Mouse (Mus musculus) midbrain, embryonic 12.5 days (tissue): ENCODE measurements around the gene Crtc1. TPM values are rescaled to one million over a fixed set of nuclear protein-coding genes. Genes with fewer than 3 reads are reported as not detected.

Source experiments
- ATAC-seq: fragments of 200-750 bp; cut with Nextera tagmentation; 2 replicates; pipeline ENCODE4 v1.8.0; 2017; ENCODE audit warnings: low read depth, moderate TSS enrichment, moderate library complexity; ENCODE audit not compliant: low FRiP score
- H3K27ac ChIP-seq: fragments of 300-500 bp; sonication (generic); replicated peaks from 2 replicates; pipeline ENCODE4 v1.5.1; 2016; ENCODE audit warnings: mild to moderate bottlenecking
- H3K27me3 ChIP-seq: fragments of 300-500 bp; sonication (generic); 2 replicates; pipeline ENCODE4 v1.6.1; 2016; ENCODE audit warnings: mild to moderate bottlenecking
- H3K36me3 ChIP-seq: fragments of 300-500 bp; sonication (generic); 2 replicates; pipeline ENCODE4 v1.6.1; 2016
- H3K4me1 ChIP-seq: fragments of 300-500 bp; sonication (generic); 2 replicates; pipeline ENCODE4 v1.6.1; 2016
- H3K4me2 ChIP-seq: fragments of 300-500 bp; sonication (generic); replicated peaks from 2 replicates; pipeline ENCODE4 v1.6.1; 2016; ENCODE audit warnings: mild to moderate bottlenecking, moderate library complexity
- H3K4me3 ChIP-seq: fragments of 300-500 bp; sonication (generic); 2 replicates; pipeline ENCODE4 v1.5.1; 2016; ENCODE audit warnings: mild to moderate bottlenecking
- H3K9ac ChIP-seq: fragments of 300-500 bp; sonication (generic); replicated peaks from 2 replicates; pipeline ENCODE4 v1.6.1; 2016; ENCODE audit warnings: mild to moderate bottlenecking, moderate library complexity
- H3K9me3 ChIP-seq: fragments of 300-500 bp; sonication (generic); 2 replicates; pipeline ENCODE4 v1.6.1; 2016; ENCODE audit warnings: mild to moderate bottlenecking
- WGBS: fragments of 180-500 bp; shearing (Covaris S2); methylation state at CpG from one replicate; pipeline ENCODE4 v1.1.7; 2016; 5-methylcytosine and 5-hydroxymethylcytosine counted together
- polyA plus RNA-seq: library from polyadenylated mRNA; unstranded; fragments of >200 nt; fragmentation: Nextera tagmentation; extraction: Ambion mirVana; gene quantifications from 2 replicates; pipeline ENCODE4 v1.2.1, GENCODE M21; 2016

Crtc1 gene
- polyA plus RNA-seq, 1 experiment from 2014 or later = 23.6 TPM

- H3K9ac ChIP-seq = peak overlapping the region; percentile 75; the same call in 1 of the 2 replicates
- H3K36me3 ChIP-seq = no peaks in the 10 kb centered on the region
- ATAC-seq = no peak
- 49% methylated on average over 3 of the region's 3 CpGs for WGBS
- peak overlapping the region; percentile 76 for H3K4me2 ChIP-seq
- peaks cover 21% of the 10 kb centered on the region for H3K4me1 ChIP-seq
- no peaks in the 10 kb centered on the region for H3K9me3 ChIP-seq
- H3K27ac ChIP-seq = 0 out of 2 replicates have a peak overlapping the region, but pooled peaks have one; percentile 80
- no peaks in the 10 kb centered on the region for H3K27me3 ChIP-seq
- peak overlapping the region; percentile 69 for H3K4me3 ChIP-seq
Observed at GRCm38 (mm10) chr8:70440246-70440645, 867 bp upstream of the Crtc1 start.

- peak overlapping the region; percentile 80; the same call in 1 of the 2 replicates for H3K27ac ChIP-seq
- H3K4me2 ChIP-seq = peak overlapping the region; percentile 76
- H3K4me3 ChIP-seq = peak overlapping the region; percentile 69
- H3K9ac ChIP-seq = peak overlapping the region; percentile 75
- H3K9me3 ChIP-seq = no peaks in the 10 kb centered on the region
- no peaks in the 10 kb centered on the region for H3K36me3 ChIP-seq
- peaks cover 21% of the 10 kb centered on the region for H3K4me1 ChIP-seq
- ATAC-seq = no peak
- WGBS = 6% methylated on average over 7 of the region's 7 CpGs
- H3K27me3 ChIP-seq = no peaks in the 10 kb centered on the region
Observed at GRCm38 (mm10) chr8:70439848-70440179, 435 bp upstream of the Crtc1 start.

GRCm38 (mm10) chr8:70438423-70438822, 956 bp downstream of the Crtc1 start:
- Histone ChIP-seq H3K4me2 (peak overlapping the region; percentile 76), H3K27ac (no peak overlapping the region), H3K36me3 (no peaks in the 10 kb centered on the region), H3K27me3 (no peaks in the 10 kb centered on the region), H3K4me1 (peaks cover 21% of the 10 kb centered on the region), H3K4me3 (peak overlapping the region; percentile 69; the same call in 1 of the 2 replicates), H3K9ac (no peak overlapping the region), H3K9me3 (no peaks in the 10 kb centered on the region)
- WGBS = 90% methylated on average over 2 of the region's 2 CpGs
- ATAC-seq = no peak

- Histone ChIP-seq H3K9me3 (no peaks in the 10 kb centered on the region), H3K27ac (no peak overlapping the region), H3K4me2 (no peak overlapping the region), H3K27me3 (no peaks in the 10 kb centered on the region), H3K9ac (no peak overlapping the region), H3K36me3 (no peaks in the 10 kb centered on the region), H3K4me3 (no peak overlapping the region), H3K4me1 (peaks cover 19% of the 10 kb centered on the region)
- ATAC-seq = no peak
- WGBS = 91% methylated on average over 5 of the region's 5 CpGs
Observed at GRCm38 (mm10) chr8:70435156-70435555, 4.2 kb downstream of the Crtc1 start.

GRCm38 (mm10) chr8:70432991-70433536, 6.3 kb downstream of the Crtc1 start:
- H3K4me3 ChIP-seq = no peak overlapping the region
- WGBS = 30% methylated on average over 4 of the region's 4 CpGs
- H3K9ac ChIP-seq = no peak overlapping the region
- H3K27me3 ChIP-seq = no peaks in the 10 kb centered on the region
- H3K27ac ChIP-seq = no peak overlapping the region
- no peak overlapping the region for H3K4me2 ChIP-seq
- H3K9me3 ChIP-seq = no peaks in the 10 kb centered on the region
- peaks cover 5% of the 10 kb centered on the region for H3K4me1 ChIP-seq
- peak; percentile 35; the same call in 1 of the 2 replicates for ATAC-seq
- no peaks in the 10 kb centered on the region for H3K36me3 ChIP-seq

- H3K4me3 ChIP-seq = no peak overlapping the region
- H3K27me3 ChIP-seq = no peaks in the 10 kb centered on the region
- H3K9me3 ChIP-seq = no peaks in the 10 kb centered on the region
- no peak overlapping the region for H3K27ac ChIP-seq
- WGBS = 97% methylated on average over 4 of the region's 4 CpGs
- H3K4me1 ChIP-seq = no peaks in the 10 kb centered on the region
- H3K9ac ChIP-seq = no peak overlapping the region
- no peaks in the 10 kb centered on the region for H3K36me3 ChIP-seq
- no peak for ATAC-seq
- H3K4me2 ChIP-seq = no peak overlapping the region
Observed at GRCm38 (mm10) chr8:70431213-70431612, 8.2 kb downstream of the Crtc1 start.

GRCm38 (mm10) chr8:70426300-70426907, 13.0 kb downstream of the Crtc1 start:
- H3K4me2 ChIP-seq = no peak overlapping the region
- no peaks in the 10 kb centered on the region for H3K4me1 ChIP-seq
- no peak overlapping the region for H3K27ac ChIP-seq
- WGBS = 92% methylated on average over 2 of the region's 2 CpGs
- no peak overlapping the region for H3K9ac ChIP-seq
- H3K27me3 ChIP-seq = no peaks in the 10 kb centered on the region
- ATAC-seq = no peak
- H3K4me3 ChIP-seq = no peak overlapping the region
- no peaks in the 10 kb centered on the region for H3K9me3 ChIP-seq
- H3K36me3 ChIP-seq = peaks cover 3% of the 10 kb centered on the region; the same call in 1 of the 2 replicates

- Histone ChIP-seq H3K27ac (no peak overlapping the region), H3K9me3 (no peaks in the 10 kb centered on the region), H3K27me3 (peaks cover 2% of the 10 kb centered on the region; the same call in 1 of the 2 replicates), H3K4me3 (no peak overlapping the region), H3K36me3 (peaks cover 3% of the 10 kb centered on the region; the same call in 1 of the 2 replicates), H3K9ac (0 out of 2 replicates have a peak overlapping the region, but pooled peaks have one; percentile 11), H3K4me2 (no peak overlapping the region), H3K4me1 (peaks cover 3% of the 10 kb centered on the region; the same call in 1 of the 2 replicates)
- ATAC-seq = no peak
- 86% methylated on average over 2 of the region's 2 CpGs for WGBS
Observed at GRCm38 (mm10) chr8:70422722-70423121, 16.7 kb downstream of the Crtc1 start.

- H3K27me3 ChIP-seq = peaks cover 6% of the 10 kb centered on the region; the same call in 1 of the 2 replicates
- no peak for ATAC-seq
- H3K4me3 ChIP-seq = no peak overlapping the region
- H3K9me3 ChIP-seq = no peaks in the 10 kb centered on the region
- WGBS = 85% methylated on average over 18 of the region's 18 CpGs
- H3K36me3 ChIP-seq = peaks cover 3% of the 10 kb centered on the region; the same call in 1 of the 2 replicates
- H3K27ac ChIP-seq = no peak overlapping the region
- H3K4me1 ChIP-seq = peaks cover 14% of the 10 kb centered on the region
- H3K4me2 ChIP-seq = no peak overlapping the region
- H3K9ac ChIP-seq = no peak overlapping the region
Observed at GRCm38 (mm10) chr8:70421349-70422104, 17.9 kb downstream of the Crtc1 start.

- H3K4me1 ChIP-seq = peaks cover 23% of the 10 kb centered on the region
- 80% methylated on average over 11 of the region's 11 CpGs for WGBS
- H3K4me3 ChIP-seq = no peak overlapping the region
- no peaks in the 10 kb centered on the region for H3K9me3 ChIP-seq
- H3K27ac ChIP-seq = 0 out of 2 replicates have a peak overlapping the region, but pooled peaks have one; percentile 36
- H3K27me3 ChIP-seq = peaks cover 6% of the 10 kb centered on the region; the same call in 1 of the 2 replicates
- ATAC-seq = no peak
- no peak overlapping the region for H3K9ac ChIP-seq
- H3K4me2 ChIP-seq = no peak overlapping the region
- H3K36me3 ChIP-seq = peaks cover 3% of the 10 kb centered on the region; the same call in 1 of the 2 replicates
Observed at GRCm38 (mm10) chr8:70419879-70420643, 19.3 kb downstream of the Crtc1 start.

- no peak overlapping the region for H3K4me2 ChIP-seq
- peaks cover 6% of the 10 kb centered on the region; the same call in 1 of the 2 replicates for H3K27me3 ChIP-seq
- no peak overlapping the region for H3K9ac ChIP-seq
- no peak overlapping the region for H3K4me3 ChIP-seq
- 81% methylated on average over 14 of the region's 14 CpGs for WGBS
- peaks cover 3% of the 10 kb centered on the region; the same call in 1 of the 2 replicates for H3K36me3 ChIP-seq
- H3K4me1 ChIP-seq = peaks cover 23% of the 10 kb centered on the region
- no peak for ATAC-seq
- no peak overlapping the region for H3K27ac ChIP-seq
- no peaks in the 10 kb centered on the region for H3K9me3 ChIP-seq
Observed at GRCm38 (mm10) chr8:70418954-70419353, 20.4 kb downstream of the Crtc1 start.
